Mouse (Mus musculus) embryo, embryonic 11.5 days (tissue): Measurements from ENCODE around the gene Sirpa.

ENCODE experiments used
- DNase-seq: peaks from one replicate; pipeline ENCODE4 v3.0.0-alpha.2; 2012; ENCODE audit warnings: low read depth, low spot score

The Sirpa gene

DNA sequence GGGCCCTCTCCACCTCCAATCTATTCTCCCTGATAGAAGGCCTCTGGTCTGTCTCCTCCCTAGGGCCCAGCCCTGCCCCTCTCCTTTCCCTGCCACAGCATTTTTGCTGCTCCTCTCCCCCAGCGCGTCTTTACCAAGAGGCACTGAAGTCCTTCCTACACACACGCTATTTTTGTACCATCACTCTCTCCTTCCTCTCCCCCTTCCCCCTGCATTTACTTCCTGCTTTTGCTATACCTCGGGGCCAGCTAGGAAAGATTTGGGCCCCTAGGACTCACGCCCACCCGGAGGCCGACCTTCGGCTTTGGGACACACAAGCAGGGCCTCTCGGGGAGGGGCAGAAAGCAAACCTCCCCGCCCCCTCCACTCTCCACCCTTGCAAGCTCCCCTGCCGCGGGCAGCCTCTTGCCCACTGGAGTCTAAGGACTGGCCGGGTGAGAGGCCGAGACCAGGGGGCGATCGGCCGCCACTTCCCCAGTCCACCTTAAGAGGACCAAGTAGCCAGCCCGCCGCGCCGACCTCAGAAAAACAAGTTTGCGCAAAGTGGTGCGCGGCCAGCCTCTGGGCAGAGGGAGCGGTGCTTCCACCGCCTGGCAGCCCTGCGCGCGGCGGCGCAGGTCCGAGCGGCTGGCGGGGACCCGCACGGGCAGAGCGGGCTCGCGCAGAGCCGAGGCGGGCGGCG lies at the start of gene Sirpa:
Gene Sirpa, plus strand, starts transcription at position 377 of the 682 bp plus-strand sequence.
- peak; percentile 35 for DNase-seq

GRCm38 (mm10) chr2:129544448-129544847 lies 48.2 kb upstream of the Sirpa start:
- no peak for DNase-seq

DNA sequence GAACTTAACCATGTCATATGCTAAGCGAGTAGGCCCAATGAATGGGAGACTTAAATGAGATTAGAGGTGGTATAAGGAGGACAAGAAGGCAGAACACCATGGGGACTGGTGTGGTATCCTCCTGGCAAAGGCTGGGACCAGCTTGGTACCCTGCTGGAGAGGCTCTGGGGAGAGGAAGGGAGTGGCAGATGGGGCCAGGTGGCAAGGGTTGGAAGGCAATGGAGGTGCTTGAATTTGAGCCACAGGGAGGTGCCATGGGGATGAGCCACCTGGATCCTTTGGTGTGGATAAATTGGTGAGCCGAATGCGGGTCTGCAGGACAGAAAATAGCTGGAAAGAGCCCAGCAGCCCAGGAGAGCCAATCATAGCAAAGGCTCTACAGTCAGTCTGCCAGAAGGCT lies 47.7 kb upstream of the Sirpa start:
- no peak for DNase-seq

DNA sequence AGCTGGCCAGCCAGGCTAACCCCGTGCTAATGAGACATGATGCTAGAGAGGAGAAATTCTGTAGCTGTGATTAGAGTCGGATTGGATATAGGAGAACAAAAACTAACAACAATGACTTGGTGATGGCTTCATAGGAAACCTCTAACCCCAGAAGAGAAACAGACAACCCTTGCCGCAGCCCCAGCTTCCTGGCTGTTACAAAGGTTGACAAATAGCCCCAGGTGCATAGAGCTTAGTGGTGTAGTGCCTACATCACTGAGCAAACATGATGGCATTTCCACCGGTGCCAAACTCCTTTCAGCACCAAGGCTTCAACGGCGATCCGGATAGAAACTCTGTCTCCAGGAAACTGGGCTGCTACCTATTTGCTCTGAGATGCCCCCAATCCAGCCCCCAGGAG lies 47.0 kb upstream of the Sirpa start:
- no peak for DNase-seq

DNA sequence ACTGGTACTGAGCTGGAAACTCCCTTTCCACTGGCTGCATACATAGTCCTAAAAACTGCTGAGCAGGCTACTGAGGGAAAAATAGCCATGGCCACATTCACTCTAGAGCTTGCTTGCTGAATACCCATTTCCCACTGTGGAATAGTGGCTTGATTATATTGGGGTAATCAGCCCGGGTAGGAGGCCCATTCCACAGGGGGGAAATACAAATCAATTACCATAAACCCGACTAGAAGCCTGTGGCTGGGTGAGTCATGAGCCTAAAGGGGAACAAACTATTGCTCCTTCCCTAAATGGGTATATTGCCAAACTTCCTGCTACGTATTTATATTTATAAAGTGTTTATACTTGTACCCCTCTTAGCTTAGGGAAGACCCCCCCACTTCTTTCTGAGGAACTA lies 45.9 kb upstream of the Sirpa start:
- DNase-seq = no peak

DNA sequence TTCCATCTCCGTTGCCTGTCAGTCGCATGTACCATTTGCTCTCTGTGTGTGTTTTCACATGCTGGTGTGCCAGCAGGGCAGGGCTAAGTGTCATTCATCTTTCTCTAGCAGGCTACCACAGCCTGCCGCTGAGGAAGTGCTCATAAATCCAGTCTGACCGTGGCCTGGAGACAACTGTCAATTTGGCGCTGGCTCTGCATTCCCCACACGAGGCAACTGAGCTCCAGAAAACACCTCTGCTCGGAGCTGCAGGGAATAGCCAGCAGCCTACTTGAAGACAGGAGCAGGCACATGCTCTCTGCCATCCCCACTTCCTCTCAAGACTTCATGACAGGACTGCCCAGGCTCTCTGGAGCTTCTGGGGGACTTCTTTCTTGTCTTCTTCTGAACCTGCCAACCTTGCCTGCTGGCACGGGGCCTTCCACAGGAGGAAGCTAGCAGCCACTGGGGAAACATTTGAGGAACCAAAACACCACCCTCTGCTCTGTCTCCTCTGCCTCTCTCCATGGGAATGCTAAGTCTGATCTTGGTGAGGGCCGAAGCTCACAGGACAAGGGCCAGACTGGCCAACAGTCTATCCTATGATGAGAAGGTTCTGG lies 43.0 kb upstream of the Sirpa start:
- DNase-seq = no peak

GRCm38 (mm10) chr2:129550781-129551180 lies 41.9 kb upstream of the Sirpa start:
- DNase-seq = no peak

DNA sequence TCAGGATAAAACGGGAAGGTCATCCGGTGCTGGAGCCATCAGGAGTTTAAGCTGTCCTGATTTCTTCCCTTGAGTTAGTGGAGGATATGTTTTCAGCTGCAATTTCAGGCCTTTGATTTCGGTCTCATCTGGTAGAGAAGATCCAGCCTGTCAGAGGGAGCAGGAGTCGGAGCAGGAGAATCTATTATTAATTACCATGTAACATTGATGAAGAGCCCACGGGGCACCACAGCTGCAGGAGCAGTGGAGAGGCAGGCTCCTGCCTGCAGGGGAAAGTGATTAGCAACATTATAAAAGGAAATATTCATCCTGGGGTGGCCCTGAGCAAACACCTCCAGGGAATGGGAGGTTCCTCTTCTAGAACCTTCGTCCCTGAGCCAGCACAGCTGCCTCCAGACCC lies 36.6 kb upstream of the Sirpa start:
- DNase-seq = no peak

DNA sequence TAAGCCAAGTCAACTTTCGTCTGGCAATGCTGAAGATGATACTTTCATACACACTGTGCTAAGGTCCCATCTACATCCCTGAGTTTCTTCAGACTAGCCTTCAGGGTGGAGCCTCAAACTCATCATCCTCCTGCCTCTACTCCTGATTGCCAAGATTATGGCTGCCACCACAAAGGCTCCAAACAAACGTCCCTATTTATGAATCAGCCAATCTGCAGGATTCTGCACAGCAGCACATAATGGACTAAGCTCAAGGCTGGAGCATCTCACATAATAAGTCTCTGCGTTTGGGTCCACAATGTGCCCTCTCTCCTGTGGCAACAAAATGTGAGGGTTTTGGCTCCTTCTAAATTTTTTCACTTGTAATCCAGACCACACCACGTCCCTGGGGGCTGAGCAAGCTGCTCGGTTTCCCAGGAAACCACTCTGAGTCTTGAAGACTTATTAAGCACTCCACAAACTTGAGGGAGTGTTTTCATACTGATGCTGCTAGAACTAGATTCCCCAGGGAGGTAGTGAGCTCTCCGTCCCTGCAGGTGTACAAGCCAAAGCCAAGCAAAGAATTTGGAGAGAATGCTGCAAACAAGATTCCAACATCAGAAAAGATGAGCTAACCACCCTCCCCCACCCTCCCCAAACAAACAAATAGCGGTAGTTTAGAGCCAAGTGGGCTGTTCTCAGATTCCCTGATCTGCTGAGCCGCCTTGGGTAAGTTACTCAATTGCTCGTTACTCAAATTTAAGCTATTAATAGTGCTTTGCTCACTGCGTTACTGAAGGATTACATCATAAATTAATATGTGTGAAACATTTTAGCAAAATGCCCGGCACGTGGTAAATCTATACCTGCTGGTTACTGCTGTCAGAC lies 34.4 kb upstream of the Sirpa start:
- no peak for DNase-seq

- no peak for DNase-seq
These were observed 33.8 kb upstream of the Sirpa start for GRCm38 (mm10) chr2:129558875-129559219.

GRCm38 (mm10) chr2:129561796-129562195 lies 30.8 kb upstream of the Sirpa start:
- DNase-seq = no peak

GRCm38 (mm10) chr2:129563944-129564709 lies 28.5 kb upstream of the Sirpa start:
- no peak for DNase-seq

GRCm38 (mm10) chr2:129569120-129569519 lies 23.5 kb upstream of the Sirpa start:
- DNase-seq = no peak

DNA sequence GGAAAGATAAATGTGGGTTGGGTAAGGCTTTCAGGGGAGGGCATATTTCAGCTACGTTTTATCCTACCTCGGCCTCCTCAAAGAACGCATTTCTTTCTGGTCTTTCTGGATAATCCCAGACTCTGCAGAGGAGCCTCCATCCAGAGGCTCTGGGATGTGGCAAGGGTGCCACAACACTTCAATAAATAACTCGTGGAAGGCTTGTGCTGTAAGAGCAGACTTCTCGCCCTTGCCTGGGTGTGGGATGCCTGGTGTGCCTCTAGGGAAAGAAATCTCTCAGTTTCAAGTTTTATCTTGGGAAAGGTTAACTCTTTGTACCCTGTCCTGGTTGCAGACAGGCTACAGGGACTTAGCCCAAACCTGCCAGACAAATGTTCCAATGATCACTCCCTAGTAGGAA lies 23.1 kb upstream of the Sirpa start:
- no peak for DNase-seq

DNA sequence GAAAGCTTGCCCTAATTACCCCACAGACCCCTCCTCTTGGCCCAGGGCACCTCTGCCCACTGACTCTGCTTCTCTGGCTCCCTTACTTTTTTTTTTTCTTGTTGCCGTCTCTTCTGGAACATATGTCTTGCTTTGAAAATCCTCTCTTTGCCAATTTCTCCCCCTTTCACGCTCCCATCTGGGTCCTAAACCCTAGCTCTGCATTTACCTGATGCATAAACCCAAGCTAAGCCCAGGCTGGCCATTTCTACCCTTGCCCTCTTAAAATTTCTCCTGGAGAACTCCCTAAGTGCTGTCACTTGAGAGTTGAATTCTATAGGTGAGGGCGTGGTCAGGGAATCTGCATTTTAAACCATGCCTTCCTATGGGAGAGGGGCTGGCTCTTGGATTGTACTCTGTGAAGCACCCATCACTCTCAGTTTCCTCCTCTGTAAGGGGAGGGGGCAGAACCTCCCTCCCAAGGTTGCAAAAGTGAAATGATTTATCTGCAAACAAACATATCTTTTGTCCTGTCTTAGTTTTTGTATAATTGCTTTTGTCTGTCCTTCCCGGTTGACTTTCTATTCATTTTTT lies 18.8 kb upstream of the Sirpa start:
- no peak for DNase-seq

- DNase-seq = no peak
These were observed 18.1 kb upstream of the Sirpa start for GRCm38 (mm10) chr2:129574395-129575046.

GRCm38 (mm10) chr2:129575113-129575512 lies 17.5 kb upstream of the Sirpa start:
- no peak for DNase-seq

DNA sequence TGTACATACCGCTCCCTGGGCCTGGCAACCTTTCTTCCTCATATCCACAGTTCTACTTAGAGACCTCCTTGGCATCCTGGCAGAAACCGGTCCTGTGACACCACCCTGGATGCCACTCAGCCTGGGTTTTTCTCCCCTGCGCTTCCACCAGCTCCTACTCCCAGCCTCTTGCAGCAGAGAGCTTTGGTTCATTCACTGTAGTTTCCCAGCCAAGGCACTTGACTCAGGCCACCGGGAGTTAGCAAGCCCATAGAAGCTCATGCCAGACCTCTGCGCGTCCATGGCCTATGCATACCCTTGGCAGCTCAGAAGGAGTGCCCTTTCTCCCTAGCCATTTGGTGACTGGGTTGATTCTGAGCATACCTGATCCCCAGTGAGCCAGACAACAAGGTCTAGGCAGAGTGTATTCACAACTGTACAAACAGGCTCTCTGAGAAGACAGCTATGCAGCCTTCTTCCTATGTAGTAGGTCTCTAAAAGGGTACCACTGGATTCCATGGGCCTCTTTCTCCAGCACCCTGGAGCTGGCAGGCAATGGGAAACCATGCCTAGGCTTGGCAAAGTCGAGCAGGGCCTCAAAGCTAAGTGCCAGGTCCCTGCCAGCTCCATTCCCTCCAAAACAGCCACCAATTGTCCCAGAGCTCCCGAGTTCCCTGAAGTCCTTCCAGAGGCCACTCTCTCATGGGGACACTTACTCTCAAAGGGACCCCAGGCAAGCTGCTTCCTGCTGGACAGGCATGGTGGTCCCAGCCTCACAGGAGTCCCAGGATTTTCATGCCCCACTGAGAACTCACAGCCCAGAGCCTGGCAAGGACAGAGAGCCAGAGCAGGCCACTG lies 15.8 kb upstream of the Sirpa start:
- DNase-seq = no peak

GRCm38 (mm10) chr2:129580656-129581055 lies 12.0 kb upstream of the Sirpa start:
- DNase-seq = no peak

DNA sequence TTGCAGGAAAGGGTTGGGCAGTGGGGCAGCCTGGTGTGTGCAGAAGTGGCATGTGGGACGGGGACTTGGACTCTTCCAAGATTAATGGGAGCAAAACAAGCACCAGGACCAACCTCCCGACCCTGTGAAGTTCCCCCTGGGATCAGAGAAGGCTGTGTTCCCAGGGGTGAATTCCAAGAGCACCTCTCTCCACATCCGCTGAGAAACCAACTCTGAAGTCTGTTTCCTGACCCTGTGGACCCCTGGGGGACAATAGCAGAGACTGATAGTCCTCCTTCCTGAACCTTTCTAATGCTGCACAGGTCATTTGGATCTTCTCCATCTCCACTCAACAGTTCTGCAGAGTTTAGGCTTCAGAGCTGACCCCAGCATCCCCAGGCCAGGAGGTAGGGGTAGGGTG lies 10.8 kb upstream of the Sirpa start:
- DNase-seq = no peak
